Mouse (Mus musculus) spleen, postnatal 0 days (tissue): Measurements from ENCODE around the gene Gm5938. TPM values are rescaled to one million over a fixed set of nuclear protein-coding genes. Genes with fewer than 3 reads are reported as not detected.

Source experiments
- polyA plus RNA-seq: library from polyadenylated mRNA; unstranded; fragments of >200 nt; fragmentation: Nextera tagmentation; extraction: Ambion mirVana; gene quantifications from 2 replicates; pipeline ENCODE4 v1.2.1, GENCODE M21; 2015

Gene Gm5938
- polyA plus RNA-seq: not detected in 2 replicates

GRCm38 (mm10) chrX:78125167-78125566 lies at the start of gene Gm5938:
Gene Gm5938 (plus strand): TSS chrX:78125467.

DNA sequence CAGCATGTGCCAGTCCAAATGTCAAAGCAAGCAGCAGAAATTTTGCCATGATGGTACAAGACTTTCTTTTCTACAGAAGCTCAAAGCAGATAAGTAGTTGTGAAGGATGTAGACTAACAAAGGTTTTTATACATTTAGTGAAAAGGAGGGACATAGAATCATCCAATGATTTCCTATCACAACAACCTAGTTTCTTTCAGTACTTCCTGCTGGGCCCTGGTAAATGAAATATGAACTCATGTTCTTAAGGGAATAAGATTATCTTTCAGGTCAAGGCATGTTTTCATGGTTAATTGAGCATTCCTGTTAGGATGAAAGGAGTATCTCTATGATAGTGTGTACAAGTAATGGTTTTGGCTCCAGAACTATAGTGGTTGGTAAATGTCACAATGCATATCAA lies 34.0 kb upstream of the Gm5938 start, which contains the start of gene Obp1a:
TSS of gene Obp1a (minus strand) at position 101 of the 400 bp plus-strand sequence.

Other genes starting within 250 kb of the Gm5938 start
- gene 5430402E10Rik, start 200.4 kb upstream of the Gm5938 start, polyA plus RNA-seq: not detected in 2 replicates
- not detected in 2 replicates for gene Obp1a, start 34.1 kb upstream of the Gm5938 start, polyA plus RNA-seq
- not detected in 2 replicates for gene Obp1b, start 61.3 kb downstream of the Gm5938 start, polyA plus RNA-seq
- gene Gm14743, start 120.5 kb downstream of the Gm5938 start, polyA plus RNA-seq: not detected in 2 replicates
- gene 4930480E11Rik, start 244.2 kb downstream of the Gm5938 start, polyA plus RNA-seq: not detected in 2 replicates